23 mouse cellular contexts compared by ENCODE assay signal in genomic region chr16:91833558-91833957, GRCm38 (mm10).
"Had no signal": no experiment of that assay in that cellular context is flagged by ENCODE, and none has a peak within 500 bp of the region (broad histone marks: within the 10 kb centered on the region; RNA-seq: fewer than 3 reads in every experiment).

No protein-coding gene starts in this region.

- H3K4me2 ChIP-seq: heart, embryonic 11.5 days; heart, embryonic 13.5 days; heart, embryonic 15.5 days; hindbrain, embryonic 13.5 days; hindbrain, embryonic 15.5 days; limb, embryonic 13.5 days; limb, embryonic 15.5 days; liver, embryonic 12.5 days had no signal

- H3K9me3 ChIP-seq: heart, embryonic 13.5 days; heart, embryonic 15.5 days; hindbrain, embryonic 13.5 days; hindbrain, embryonic 15.5 days; limb, embryonic 13.5 days; limb, embryonic 15.5 days; liver, embryonic 12.5 days had no signal

- ATAC-seq: hindbrain, postnatal 0 days; intestine, embryonic 16.5 days; liver, embryonic 12.5 days had no signal

- H3K27ac ChIP-seq: heart, adult 2 months; heart, embryonic 13.5 days; heart, embryonic 15.5 days; hindbrain, embryonic 13.5 days; hindbrain, embryonic 15.5 days; hindbrain, postnatal 0 days; limb, embryonic 13.5 days; limb, embryonic 15.5 days; liver, embryonic 12.5 days; liver, embryonic 14.5 days had no signal

- H3K27me3 ChIP-seq: heart, embryonic 13.5 days; heart, embryonic 15.5 days; hindbrain, embryonic 13.5 days; hindbrain, embryonic 15.5 days; limb, embryonic 13.5 days; limb, embryonic 15.5 days; liver, embryonic 12.5 days had no signal

- H3K4me3 ChIP-seq: heart, adult 2 months; heart, embryonic 13.5 days; heart, embryonic 15.5 days; hindbrain, embryonic 13.5 days; hindbrain, embryonic 15.5 days; limb, embryonic 13.5 days; limb, embryonic 15.5 days; liver, embryonic 12.5 days had no signal

- DNase-seq: gastrocnemius, postnatal 14 days; gastrocnemius, postnatal 36 days; heart, adult 11 months; heart, adult 2 months; heart, postnatal 14 days; heart, postnatal 36 days; kidney, adult 11 months; kidney, postnatal 25 days; layer of hippocampus, adult 9-11 months; layer of hippocampus, postnatal 36 days; left cerebral cortex, postnatal 4 days; lung, adult 18-20 months had no signal

- H3K9ac ChIP-seq: heart, embryonic 13.5 days; heart, embryonic 15.5 days; hindbrain, embryonic 13.5 days; hindbrain, embryonic 15.5 days; limb, embryonic 13.5 days; limb, embryonic 15.5 days; liver, embryonic 12.5 days; liver, embryonic 14.5 days had no signal
